Mouse (Mus musculus) testis, adult 2 months (tissue): Measurements from ENCODE around the gene Chst8. TPM values are rescaled to one million over a fixed set of nuclear protein-coding genes. Genes with fewer than 3 reads are reported as not detected.

Experiments
- H3K27ac ChIP-seq: fragments of 200-500 bp; 2 replicates; pipeline ENCODE4 v1.5.1; 2012; ENCODE audit warnings: low read depth, low read length; ENCODE audit not compliant: control insufficient read depth, insufficient read depth
- H3K27me3 ChIP-seq: fragments of 200-500 bp; 2 replicates; pipeline ENCODE4 v1.6.1; 2012; ENCODE audit warnings: mild to moderate bottlenecking, low read length, moderate library complexity; ENCODE audit not compliant: control insufficient read depth, insufficient read depth
- H3K36me3 ChIP-seq: fragments of 200-500 bp; 2 replicates; pipeline ENCODE4 v1.6.1; 2012; ENCODE audit warnings: mild to moderate bottlenecking, low read length; ENCODE audit not compliant: control insufficient read depth, insufficient read depth
- H3K4me1 ChIP-seq: fragments of 200-500 bp; 2 replicates; pipeline ENCODE4 v1.6.1; 2012; ENCODE audit warnings: low read length; ENCODE audit not compliant: control insufficient read depth, insufficient read depth
- H3K4me3 ChIP-seq: fragments of 200-500 bp; 2 replicates; pipeline ENCODE4 v1.5.1; 2012; ENCODE audit warnings: low read depth, mild to moderate bottlenecking, low read length, moderate library complexity, mixed read lengths; ENCODE audit not compliant: control insufficient read depth
- CTCF ChIP-seq: fragments of 200-500 bp; IDR thresholded peaks from 2 replicates; pipeline ENCODE4 v1.5.1; 2012; ENCODE audit warnings: low read depth, mild to moderate bottlenecking, inconsistent platforms, low read length, moderate library complexity; ENCODE audit not compliant: control insufficient read depth, insufficient read depth, insufficient replicate concordance
- POLR2A ChIP-seq: fragments of 200-500 bp; IDR thresholded peaks from 2 replicates; pipeline ENCODE4 v1.6.1; 2012; ENCODE audit warnings: low read depth, mild to moderate bottlenecking, inconsistent platforms, low read length, moderate library complexity; ENCODE audit not compliant: control insufficient read depth
- polyA plus RNA-seq: library from polyadenylated mRNA; depleted of rRNA; stranded (reverse); fragments of >200 nt; gene quantifications from 2 replicates; pipeline ENCODE4 v1.2.3, GENCODE M21; 2012

Chst8 gene
- polyA plus RNA-seq, 1 experiment = not detected

GRCm38 (mm10) chr7:34654441-34655085 lies 157.9 kb downstream of the Chst8 start:
- TF ChIP-seq POLR2A = no peak
- TF ChIP-seq CTCF = no peak
- Histone ChIP-seq H3K36me3 (no peaks in the 10 kb centered on the region), H3K4me1 (peaks cover 19% of the 10 kb centered on the region)

GRCm38 (mm10) chr7:34653731-34654440 lies 158.6 kb downstream of the Chst8 start:
- TF ChIP-seq POLR2A = no peak
- TF ChIP-seq CTCF = no peak
- Histone ChIP-seq H3K27me3 (no peaks in the 10 kb centered on the region; the same call in 1 of the 2 replicates), H3K4me1 (peaks cover 19% of the 10 kb centered on the region), H3K27ac (no peak overlapping the region), H3K4me3 (peak overlapping the region; percentile 71), H3K36me3 (no peaks in the 10 kb centered on the region)

More at GRCm38 (mm10) chr7:34654441-34655085, 157.9 kb downstream of the Chst8 start:
- H3K4me3 ChIP-seq = peak overlapping the region; percentile 87
- H3K27me3 ChIP-seq = no peaks in the 10 kb centered on the region; the same call in 1 of the 2 replicates
- peak overlapping the region; percentile 77 for H3K27ac ChIP-seq

GRCm38 (mm10) chr7:34652751-34653502 lies 159.6 kb downstream of the Chst8 start:
- Histone ChIP-seq H3K4me1 (peaks cover 19% of the 10 kb centered on the region), H3K27ac (no peak overlapping the region; the same call in 1 of the 2 replicates)

GRCm38 (mm10) chr7:34651381-34651780 lies 161.1 kb downstream of the Chst8 start:
- H3K27me3 ChIP-seq = no peaks in the 10 kb centered on the region; the same call in 1 of the 2 replicates
- no peaks in the 10 kb centered on the region for H3K36me3 ChIP-seq
- peaks cover 19% of the 10 kb centered on the region for H3K4me1 ChIP-seq
- no peak overlapping the region for H3K4me3 ChIP-seq
- TF ChIP-seq CTCF = no peak
- no peak for TF ChIP-seq POLR2A
- no peak overlapping the region for H3K27ac ChIP-seq

More at GRCm38 (mm10) chr7:34652751-34653502, 159.6 kb downstream of the Chst8 start:
- peak overlapping the region; percentile 33 for H3K4me3 ChIP-seq
- no peaks in the 10 kb centered on the region for H3K36me3 ChIP-seq
- H3K27me3 ChIP-seq = no peaks in the 10 kb centered on the region; the same call in 1 of the 2 replicates
- TF ChIP-seq POLR2A = no peak
- no peak for TF ChIP-seq CTCF

- Histone ChIP-seq H3K27ac (no peak overlapping the region), H3K36me3 (no peaks in the 10 kb centered on the region), H3K27me3 (no peaks in the 10 kb centered on the region), H3K4me3 (no peak overlapping the region), H3K4me1 (no peaks in the 10 kb centered on the region)
- TF ChIP-seq POLR2A (no peak), CTCF (no peak)
Measured at GRCm38 (mm10) chr7:34647052-34647451, 165.5 kb downstream of the Chst8 start.

GRCm38 (mm10) chr7:34646144-34646795 lies 166.2 kb downstream of the Chst8 start:
- Histone ChIP-seq H3K36me3 (no peaks in the 10 kb centered on the region), H3K4me3 (no peak overlapping the region), H3K27ac (no peak overlapping the region), H3K4me1 (no peaks in the 10 kb centered on the region), H3K27me3 (no peaks in the 10 kb centered on the region)
- TF ChIP-seq CTCF (no peak), POLR2A (no peak)
